Mouse (Mus musculus) adrenal gland, adult 2 months (tissue): Measurements from ENCODE around the gene Kcp. TPM values are rescaled to one million over a fixed set of nuclear protein-coding genes. Genes with fewer than 3 reads are reported as not detected.

Experiments used
- polyA plus RNA-seq: library from polyadenylated mRNA; depleted of rRNA; stranded (reverse); fragments of >200 nt; gene quantifications from 2 replicates; pipeline ENCODE4 v1.2.3, GENCODE M21; 2012; rRNA removed
- total RNA-seq, 2 experiments: library from RNA; stranded (reverse); gene quantifications; 2 replicates each; pipeline ENCODE4 v1.2.3; 2021

Gene Kcp
- total and polyA plus RNA-seq, 3 experiments: 1.9 to 8.3 (median 2.1) TPM

Other genes starting within 250 kb of the Kcp start
- 1 to 10 TPM; 2.6 to 6.8 TPM for gene Hilpda, start 235.5 kb downstream of the Kcp start, total RNA-seq
- 10.0 and 12.1 TPM in 2 replicates for gene Hilpda, start 235.5 kb downstream of the Kcp start, polyA plus RNA-seq
- under 1 TPM in 1 of 2 experiments, not detected in 1; 0.29 TPM for gene Fam71f2, start 228.4 kb downstream of the Kcp start, total RNA-seq
- gene Fam71f2, start 228.4 kb downstream of the Kcp start, polyA plus RNA-seq: 0.18 and 0.35 TPM in 2 replicates
- not detected for gene Fam71f1, start 188.8 kb downstream of the Kcp start, total RNA-seq
- gene Fam71f1, start 188.8 kb downstream of the Kcp start, polyA plus RNA-seq: not detected in 2 replicates
- 100 to 1,000 TPM; 125 to 150 TPM for gene Calu, start 159.9 kb downstream of the Kcp start, total RNA-seq
- gene Calu, start 159.9 kb downstream of the Kcp start, polyA plus RNA-seq: 14.3 and 18.5 TPM in 2 replicates
- not detected for gene Opn1sw, start 119.5 kb downstream of the Kcp start, total RNA-seq
- not detected in 2 replicates for gene Opn1sw, start 119.5 kb downstream of the Kcp start, polyA plus RNA-seq
- 1 to 10 TPM; 3.4 to 3.9 TPM for gene Ccdc136, start 111.6 kb downstream of the Kcp start, total RNA-seq
- 1.2 and 2.1 TPM in 2 replicates for gene Ccdc136, start 111.6 kb downstream of the Kcp start, polyA plus RNA-seq
- gene Flnc, start 74.7 kb downstream of the Kcp start, total RNA-seq: 1 to 10 TPM; 2.3 to 7.6 TPM
- 0.88 and 1.6 TPM in 2 replicates for gene Flnc, start 74.7 kb downstream of the Kcp start, polyA plus RNA-seq
- gene Atp6v1f, start 40.2 kb downstream of the Kcp start, total RNA-seq: 100 to 1,000 TPM; 221 to 237 TPM
- gene Atp6v1f, start 40.2 kb downstream of the Kcp start, polyA plus RNA-seq: 319 and 344 TPM in 2 replicates
- gene Atp6v1fnb, start 36.5 kb downstream of the Kcp start, total RNA-seq: under 1 TPM in 1 of 2 experiments, not detected in 1; 0.46 TPM
- gene Atp6v1fnb, start 36.5 kb downstream of the Kcp start, polyA plus RNA-seq: not detected in 2 replicates
- 1 to 10 TPM; 4.9 to 6.6 TPM for gene Irf5, start 18.7 kb upstream of the Kcp start, total RNA-seq
- gene Irf5, start 18.7 kb upstream of the Kcp start, polyA plus RNA-seq: 15.0 and 15.1 TPM in 2 replicates
- gene Tnpo3, start 101.9 kb upstream of the Kcp start, total RNA-seq: 10 to 100 TPM; 46.3 to 62.8 TPM
- 58.6 and 66.8 TPM in 2 replicates for gene Tnpo3, start 101.9 kb upstream of the Kcp start, polyA plus RNA-seq
- 1 to 10 TPM; 2.2 to 2.5 TPM for gene Tspan33, start 186.3 kb upstream of the Kcp start, total RNA-seq
- gene Tspan33, start 186.3 kb upstream of the Kcp start, polyA plus RNA-seq: 1.2 and 1.5 TPM in 2 replicates
- gene Smo, start 227.6 kb upstream of the Kcp start, total RNA-seq: 10 to 100 TPM; 41.3 to 46.1 TPM
- 72.3 and 74.7 TPM in 2 replicates for gene Smo, start 227.6 kb upstream of the Kcp start, polyA plus RNA-seq